Mouse (Mus musculus): ENCODE data around the gene Rfc3. TPM values are rescaled to one million over a fixed set of nuclear protein-coding genes. Genes with fewer than 3 reads are reported as not detected.

Gene Rfc3
- polyA plus RNA-seq, 1 experiment from 2014 or later, result 167 TPM

- Histone ChIP-seq H3K4me3 (ENCODE audit: low read depth, low read length) (no peak within 1 kb of the TSS), H3K4me2 (ENCODE audit: low read depth, severe bottlenecking) (no peak within 1 kb of the TSS), H3K9ac (ENCODE audit: low read length) (no peak within 1 kb of the TSS), H3K4me1 (ENCODE audit: control insufficient read depth, insufficient read depth, low read length) (no peaks in the 10 kb centered on the region), H3K27ac (replicated peaks; ENCODE audit: low read depth, low read length) (no peak within 1 kb of the TSS), H3K27me3 (ENCODE audit: control insufficient read depth, insufficient read depth, low read length) (no peaks in the 10 kb centered on the region), H3K36me3 (ENCODE audit: control insufficient read depth, insufficient read depth, low read length) (no peaks in the 10 kb centered on the region), H3K9me3 (ENCODE audit: control insufficient read depth, low read length) (no peaks in the 10 kb centered on the region)
- DNase-seq (ENCODE audit: low spot score) (no peak), ATAC-seq (ENCODE audit: insufficient number of reproducible peaks, low FRiP score, low TSS enrichment, low read depth) (no peak)
- 85% methylated on average over 3 of the region's 3 CpGs for WGBS
These were observed 45.1 kb downstream of the Rfc3 start, which contains the start of gene Vmn2r18 for GRCm38 (mm10) chr5:151605921-151606320. Gene Vmn2r18 (minus strand): TSS chr5:151606021.

DNA sequence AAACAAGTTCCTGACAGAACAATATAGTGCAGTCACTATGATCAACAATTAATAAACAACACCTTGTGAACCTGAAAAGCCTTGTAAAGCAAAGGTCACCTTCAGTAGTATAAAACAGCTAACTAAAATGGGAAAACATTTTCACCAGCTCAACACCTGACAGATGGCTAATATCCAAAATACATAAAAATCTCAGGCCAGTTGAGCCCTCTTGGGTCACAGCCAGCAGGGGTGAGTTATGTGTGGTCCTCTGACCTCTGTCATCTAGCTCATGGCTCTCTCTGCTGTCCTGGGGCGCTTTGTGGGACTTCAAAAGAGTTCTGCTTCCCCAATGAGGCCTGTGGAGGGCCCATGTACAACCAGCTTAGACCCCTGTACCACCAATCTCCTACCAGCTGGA lies 49.3 kb downstream of the Rfc3 start:
- H3K9me3 ChIP-seq (ENCODE audit: control insufficient read depth, low read length), result no peaks in the 10 kb centered on the region
- no peaks in the 10 kb centered on the region for H3K4me1 ChIP-seq (ENCODE audit: control insufficient read depth, insufficient read depth, low read length)
- WGBS, result 49% methylated on average over 1 of the region's 1 CpGs
- no peak overlapping the region for H3K27ac ChIP-seq (replicated peaks; ENCODE audit: low read depth, low read length)
- no peaks in the 10 kb centered on the region for H3K36me3 ChIP-seq (ENCODE audit: control insufficient read depth, insufficient read depth, low read length)
- ATAC-seq (ENCODE audit: insufficient number of reproducible peaks, low FRiP score, low TSS enrichment, low read depth) (no peak), DNase-seq (ENCODE audit: low spot score) (no peak)
- no peak overlapping the region for H3K9ac ChIP-seq (ENCODE audit: low read length)
- H3K27me3 ChIP-seq (ENCODE audit: control insufficient read depth, insufficient read depth, low read length), result no peaks in the 10 kb centered on the region
- H3K4me3 ChIP-seq (ENCODE audit: low read depth, low read length), result no peak overlapping the region
- no peak overlapping the region for H3K4me2 ChIP-seq (ENCODE audit: low read depth, severe bottlenecking)

Other genes starting within 250 kb of the Rfc3 start
- not detected in 2 replicates for gene Gm42906, start 223.1 kb downstream of the Rfc3 start, polyA plus RNA-seq (2014; fragmentation: Nextera tagmentation; extraction: Ambion mirVana)
- gene Vmn2r18, start 45.2 kb downstream of the Rfc3 start, polyA plus RNA-seq (2014; fragmentation: Nextera tagmentation; extraction: Ambion mirVana), result 0.07 and 0.11 TPM in 2 replicates